Mouse (Mus musculus): ENCODE data around the gene Lyrm1. TPM values are rescaled to one million over a fixed set of nuclear protein-coding genes. Genes with fewer than 3 reads are reported as not detected.

The Lyrm1 gene
- polyA plus RNA-seq, 1 experiment from 2014 or later = 17.9 TPM

GRCm38 (mm10) chr7:119861335-119862091, 34.1 kb upstream of the Lyrm1 start:
- Histone ChIP-seq H3K4me1 (peaks cover 14% of the 10 kb centered on the region), H3K27ac (replicated peaks) (peak overlapping the region; percentile 42)

GRCm38 (mm10) chr7:119862167-119862566, 33.5 kb upstream of the Lyrm1 start:
- Histone ChIP-seq H3K9me3 (replicated peaks) (no peaks in the 10 kb centered on the region), H3K36me3 (peaks cover 14% of the 10 kb centered on the region), H3K27me3 (replicated peaks) (no peaks in the 10 kb centered on the region), H3K9ac (replicated peaks) (no peak overlapping the region), H3K27ac (replicated peaks) (peak overlapping the region; percentile 42; the same call in 1 of the 2 replicates), H3K4me3 (replicated peaks) (no peak overlapping the region), H3K4me2 (no peak overlapping the region), H3K4me1 (peaks cover 14% of the 10 kb centered on the region)
- 38% methylated on average over 1 of the region's 1 CpGs for WGBS
- 0 out of 2 replicates have a peak, but pooled peaks have one; percentile 24 for ATAC-seq (ENCODE audit: low FRiP score)

More at GRCm38 (mm10) chr7:119861335-119862091, 34.1 kb upstream of the Lyrm1 start:
- WGBS = 25% methylated on average over 6 of the region's 6 CpGs
- Histone ChIP-seq H3K4me3 (replicated peaks) (no peak overlapping the region), H3K9ac (replicated peaks) (no peak overlapping the region), H3K9me3 (replicated peaks) (no peaks in the 10 kb centered on the region), H3K36me3 (peaks cover 14% of the 10 kb centered on the region), H3K4me2 (no peak overlapping the region), H3K27me3 (replicated peaks) (no peaks in the 10 kb centered on the region)
- ATAC-seq (ENCODE audit: low FRiP score) = peak; percentile 57

DNA sequence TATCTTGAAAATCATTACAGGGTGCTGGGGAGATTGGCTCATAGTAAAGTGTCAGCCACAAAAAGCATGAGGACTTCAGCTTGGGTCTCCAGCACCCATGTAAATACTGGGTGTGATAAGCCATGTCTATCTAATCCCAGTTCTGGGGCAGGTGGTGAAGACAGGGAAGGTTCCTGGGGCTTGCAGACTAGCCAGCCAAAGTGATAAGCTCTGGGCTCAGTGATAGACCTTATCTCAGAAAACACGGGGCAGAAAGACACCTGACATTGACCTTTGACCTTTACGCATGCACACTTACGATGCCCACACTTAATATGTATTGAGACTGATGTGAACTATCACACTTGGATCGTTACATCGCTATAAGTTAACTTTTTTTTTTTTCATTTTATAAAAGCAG, 31.2 kb upstream of the Lyrm1 start:
- H3K27me3 ChIP-seq (replicated peaks) = no peaks in the 10 kb centered on the region
- H3K4me3 ChIP-seq (replicated peaks) = no peak overlapping the region
- ATAC-seq (ENCODE audit: low FRiP score) = no peak
- 94% methylated on average over 5 of the region's 5 CpGs for WGBS
- H3K4me2 ChIP-seq = no peak overlapping the region
- H3K27ac ChIP-seq (replicated peaks) = no peak overlapping the region
- no peaks in the 10 kb centered on the region for H3K9me3 ChIP-seq (replicated peaks)
- H3K36me3 ChIP-seq = no peaks in the 10 kb centered on the region; the same call in 1 of the 2 replicates
- H3K9ac ChIP-seq (replicated peaks) = no peak overlapping the region
- peaks cover 14% of the 10 kb centered on the region for H3K4me1 ChIP-seq

GRCm38 (mm10) chr7:119866136-119866535, 29.5 kb upstream of the Lyrm1 start:
- Histone ChIP-seq H3K36me3 (peaks cover 3% of the 10 kb centered on the region; the same call in 1 of the 2 replicates), H3K27ac (replicated peaks) (no peak overlapping the region), H3K4me1 (peaks cover 9% of the 10 kb centered on the region), H3K9me3 (replicated peaks) (no peaks in the 10 kb centered on the region), H3K27me3 (replicated peaks) (no peaks in the 10 kb centered on the region), H3K4me3 (replicated peaks) (no peak overlapping the region), H3K9ac (replicated peaks) (no peak overlapping the region), H3K4me2 (no peak overlapping the region)
- ATAC-seq (ENCODE audit: low FRiP score) = no peak
- 45% methylated on average over 1 of the region's 1 CpGs for WGBS

DNA sequence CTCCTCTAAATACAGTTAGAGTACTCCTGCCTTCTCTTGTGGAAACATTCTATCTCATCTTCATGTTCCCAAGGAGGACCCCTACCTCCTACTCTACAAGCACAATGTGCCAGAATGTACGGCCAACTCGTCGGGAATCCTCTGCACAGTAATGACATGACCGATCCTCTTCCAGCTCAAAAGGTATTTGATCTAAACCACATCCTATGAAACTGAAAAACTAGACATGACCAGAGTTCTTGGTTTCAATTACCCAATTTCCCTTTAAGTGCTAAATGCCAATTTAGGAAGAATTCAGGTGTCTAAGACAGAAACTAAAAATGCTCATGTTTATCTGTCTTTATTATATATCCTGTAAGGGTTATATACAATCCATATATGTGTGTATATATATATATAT, 23.5 kb upstream of the Lyrm1 start:
- H3K4me1 ChIP-seq = no peaks in the 10 kb centered on the region
- H3K4me2 ChIP-seq = no peak overlapping the region
- no peak overlapping the region for H3K4me3 ChIP-seq (replicated peaks)
- 96% methylated on average over 4 of the region's 4 CpGs for WGBS
- peaks cover 5% of the 10 kb centered on the region; the same call in 1 of the 2 replicates for H3K36me3 ChIP-seq
- H3K27ac ChIP-seq (replicated peaks) = no peak overlapping the region
- H3K9ac ChIP-seq (replicated peaks) = no peak overlapping the region
- no peak for ATAC-seq (ENCODE audit: low FRiP score)
- H3K9me3 ChIP-seq (replicated peaks) = no peaks in the 10 kb centered on the region
- H3K27me3 ChIP-seq (replicated peaks) = no peaks in the 10 kb centered on the region

DNA sequence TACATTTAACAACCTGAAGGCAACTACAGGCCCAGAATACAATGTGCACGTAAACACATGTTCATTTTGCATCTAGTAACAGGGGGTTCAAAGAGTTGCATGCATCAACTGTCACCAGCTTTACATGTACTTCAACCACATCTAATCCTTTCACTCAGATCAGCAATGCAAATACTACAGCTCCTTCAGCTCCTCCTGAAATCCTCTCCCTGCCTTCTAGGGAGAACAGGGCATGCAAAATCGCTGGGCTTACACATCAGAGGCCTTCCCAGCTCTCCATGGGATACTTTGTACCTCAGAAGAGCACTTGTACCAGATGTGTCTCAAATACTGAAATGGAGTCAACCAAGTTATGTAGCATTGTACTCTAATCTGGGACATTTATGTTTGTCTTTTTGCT, 22.6 kb upstream of the Lyrm1 start:
- Histone ChIP-seq H3K27me3 (replicated peaks) (no peaks in the 10 kb centered on the region), H3K4me2 (no peak overlapping the region), H3K4me3 (replicated peaks) (no peak overlapping the region), H3K9me3 (replicated peaks) (no peaks in the 10 kb centered on the region), H3K27ac (replicated peaks) (no peak overlapping the region), H3K9ac (replicated peaks) (no peak overlapping the region), H3K4me1 (no peaks in the 10 kb centered on the region), H3K36me3 (peaks cover 7% of the 10 kb centered on the region; the same call in 1 of the 2 replicates)
- 44% methylated on average over 2 of the region's 2 CpGs for WGBS
- no peak for ATAC-seq (ENCODE audit: low FRiP score)

DNA sequence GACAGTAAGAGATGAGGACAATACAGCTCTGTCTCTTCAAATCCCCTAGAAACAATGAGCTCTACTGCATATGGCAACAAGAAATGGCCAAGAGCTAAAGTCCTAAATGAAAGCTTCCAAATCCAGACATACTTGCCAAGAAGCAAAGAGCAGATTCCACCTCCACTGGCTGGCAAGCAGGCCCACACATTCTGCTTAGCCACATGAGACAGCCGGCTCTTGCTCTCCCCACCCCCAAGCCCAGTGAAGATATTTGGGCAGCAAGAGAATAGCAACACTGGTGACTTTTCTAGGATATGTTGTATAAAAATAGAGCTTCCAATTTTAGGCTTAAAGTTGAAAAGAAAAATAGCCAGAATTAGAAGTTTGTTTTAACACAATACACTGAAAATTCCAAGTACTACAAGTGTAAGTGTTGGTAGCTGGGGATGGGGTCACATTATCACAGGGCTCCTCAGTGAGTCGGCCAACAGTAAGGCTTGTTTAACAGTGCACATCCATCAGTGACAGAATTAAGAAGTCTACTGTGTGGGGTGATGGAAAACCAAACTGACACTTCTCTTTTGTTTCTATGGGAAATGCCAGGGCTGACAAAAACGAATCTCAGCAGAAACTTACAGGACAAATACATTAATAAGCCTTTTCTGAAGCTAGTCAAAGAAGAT, 19.8 kb upstream of the Lyrm1 start:
- H3K9ac ChIP-seq (replicated peaks) = no peak overlapping the region
- no peaks in the 10 kb centered on the region for H3K9me3 ChIP-seq (replicated peaks)
- no peak overlapping the region for H3K27ac ChIP-seq (replicated peaks)
- 60% methylated on average over 3 of the region's 3 CpGs for WGBS
- ATAC-seq (ENCODE audit: low FRiP score) = no peak
- no peaks in the 10 kb centered on the region for H3K27me3 ChIP-seq (replicated peaks)
- no peak overlapping the region for H3K4me3 ChIP-seq (replicated peaks)
- H3K4me2 ChIP-seq = no peak overlapping the region
- no peaks in the 10 kb centered on the region for H3K4me1 ChIP-seq
- peaks cover 8% of the 10 kb centered on the region for H3K36me3 ChIP-seq

DNA sequence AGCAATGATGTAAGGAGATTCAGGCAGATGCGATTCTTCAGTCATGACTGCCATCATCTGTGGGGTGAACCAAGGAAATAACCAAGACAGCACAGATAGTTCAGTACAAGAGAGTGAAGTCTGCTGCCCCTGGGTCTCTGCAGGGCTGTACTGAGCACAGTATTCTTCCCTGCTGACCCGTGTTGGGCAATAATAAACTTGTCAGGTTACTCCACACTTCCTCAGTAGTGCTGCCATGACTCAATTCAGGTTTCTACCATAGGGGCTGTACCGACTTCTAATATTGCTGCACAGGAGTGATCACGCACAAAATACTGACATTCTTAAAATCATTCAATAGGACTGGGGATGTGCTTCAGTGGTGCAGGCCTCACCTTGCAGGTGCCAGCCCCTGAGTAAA, 16.5 kb upstream of the Lyrm1 start:
- H3K27me3 ChIP-seq (replicated peaks) = no peaks in the 10 kb centered on the region
- ATAC-seq (ENCODE audit: low FRiP score) = no peak
- WGBS = 91% methylated on average over 4 of the region's 4 CpGs
- H3K4me3 ChIP-seq (replicated peaks) = no peak overlapping the region
- H3K36me3 ChIP-seq = peaks cover 6% of the 10 kb centered on the region
- no peak overlapping the region for H3K27ac ChIP-seq (replicated peaks)
- no peak overlapping the region for H3K9ac ChIP-seq (replicated peaks)
- no peaks in the 10 kb centered on the region for H3K9me3 ChIP-seq (replicated peaks)
- no peak overlapping the region for H3K4me2 ChIP-seq
- H3K4me1 ChIP-seq = no peaks in the 10 kb centered on the region

DNA sequence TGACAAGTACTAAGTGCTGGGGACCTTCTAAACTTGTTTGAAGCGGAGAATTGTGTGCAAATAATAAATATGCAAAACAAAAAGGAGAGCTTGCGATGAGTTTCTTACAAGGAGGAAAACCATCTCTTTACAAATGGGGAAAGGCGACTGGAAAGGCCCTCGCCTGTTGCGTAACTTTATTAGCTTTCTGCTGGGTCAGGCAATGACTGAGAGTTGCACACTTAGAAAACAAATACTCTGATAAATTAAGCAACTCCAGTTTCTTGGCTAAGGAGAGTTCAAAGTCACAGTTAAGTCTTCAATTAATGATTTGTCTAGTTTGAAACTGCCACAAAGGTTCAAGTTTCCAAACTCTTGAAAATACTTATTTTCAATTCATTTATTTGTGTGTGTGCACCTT, 15.3 kb upstream of the Lyrm1 start:
- H3K27ac ChIP-seq (replicated peaks) = no peak overlapping the region
- no peak overlapping the region for H3K4me3 ChIP-seq (replicated peaks)
- no peaks in the 10 kb centered on the region for H3K27me3 ChIP-seq (replicated peaks)
- no peaks in the 10 kb centered on the region for H3K9me3 ChIP-seq (replicated peaks)
- WGBS = 92% methylated on average over 5 of the region's 5 CpGs
- no peak for ATAC-seq (ENCODE audit: low FRiP score)
- no peak overlapping the region for H3K4me2 ChIP-seq
- no peak overlapping the region for H3K9ac ChIP-seq (replicated peaks)
- H3K36me3 ChIP-seq = peaks cover 6% of the 10 kb centered on the region
- no peaks in the 10 kb centered on the region for H3K4me1 ChIP-seq

GRCm38 (mm10) chr7:119881229-119881628, 14.4 kb upstream of the Lyrm1 start:
- no peaks in the 10 kb centered on the region for H3K4me1 ChIP-seq
- H3K36me3 ChIP-seq = peaks cover 6% of the 10 kb centered on the region
- no peak overlapping the region for H3K4me3 ChIP-seq (replicated peaks)
- no peaks in the 10 kb centered on the region for H3K9me3 ChIP-seq (replicated peaks)
- ATAC-seq (ENCODE audit: low FRiP score) = no peak
- H3K27me3 ChIP-seq (replicated peaks) = no peaks in the 10 kb centered on the region
- 93% methylated on average over 2 of the region's 2 CpGs for WGBS
- no peak overlapping the region for H3K27ac ChIP-seq (replicated peaks)
- H3K9ac ChIP-seq (replicated peaks) = no peak overlapping the region
- no peak overlapping the region for H3K4me2 ChIP-seq

- 0 out of 2 replicates have a peak, but pooled peaks cover 4% of the 10 kb centered on the region for H3K36me3 ChIP-seq
Measured at GRCm38 (mm10) chr7:119887887-119888286, 7.8 kb upstream of the Lyrm1 start.

GRCm38 (mm10) chr7:119892198-119892597, 3.5 kb upstream of the Lyrm1 start:
- Histone ChIP-seq H3K27ac (replicated peaks) (no peak overlapping the region), H3K4me2 (no peak overlapping the region), H3K36me3 (no peaks in the 10 kb centered on the region), H3K27me3 (replicated peaks) (no peaks in the 10 kb centered on the region), H3K4me3 (replicated peaks) (no peak overlapping the region), H3K4me1 (peaks cover 38% of the 10 kb centered on the region), H3K9ac (replicated peaks) (no peak overlapping the region), H3K9me3 (replicated peaks) (no peaks in the 10 kb centered on the region)
- no peak for ATAC-seq (ENCODE audit: low FRiP score)
- 90% methylated on average over 1 of the region's 1 CpGs for whole genome bisulfite sequencing

More at GRCm38 (mm10) chr7:119887887-119888286, 7.8 kb upstream of the Lyrm1 start:
- H3K4me2 ChIP-seq = no peak overlapping the region
- H3K9ac ChIP-seq (replicated peaks) = no peak overlapping the region
- no peaks in the 10 kb centered on the region for H3K9me3 ChIP-seq (replicated peaks)
- no peak overlapping the region for H3K4me3 ChIP-seq (replicated peaks)
- ATAC-seq (ENCODE audit: low FRiP score) = no peak
- H3K27ac ChIP-seq (replicated peaks) = no peak overlapping the region
- H3K4me1 ChIP-seq = 0 out of 2 replicates have a peak, but pooled peaks cover 8% of the 10 kb centered on the region
- WGBS = 95% methylated on average over 4 of the region's 4 CpGs
- no peaks in the 10 kb centered on the region for H3K27me3 ChIP-seq (replicated peaks)

Measured in neural tube, embryonic 15.5 days (tissue).